Mouse (Mus musculus): Measurements from ENCODE around the gene Tomm5.
"Not testable (repeated sequence)": the region's sequence is repeated elsewhere in the genome, so short reads cannot be mapped to it uniquely, and the experiment has no call there.

The Tomm5 gene

DNA sequence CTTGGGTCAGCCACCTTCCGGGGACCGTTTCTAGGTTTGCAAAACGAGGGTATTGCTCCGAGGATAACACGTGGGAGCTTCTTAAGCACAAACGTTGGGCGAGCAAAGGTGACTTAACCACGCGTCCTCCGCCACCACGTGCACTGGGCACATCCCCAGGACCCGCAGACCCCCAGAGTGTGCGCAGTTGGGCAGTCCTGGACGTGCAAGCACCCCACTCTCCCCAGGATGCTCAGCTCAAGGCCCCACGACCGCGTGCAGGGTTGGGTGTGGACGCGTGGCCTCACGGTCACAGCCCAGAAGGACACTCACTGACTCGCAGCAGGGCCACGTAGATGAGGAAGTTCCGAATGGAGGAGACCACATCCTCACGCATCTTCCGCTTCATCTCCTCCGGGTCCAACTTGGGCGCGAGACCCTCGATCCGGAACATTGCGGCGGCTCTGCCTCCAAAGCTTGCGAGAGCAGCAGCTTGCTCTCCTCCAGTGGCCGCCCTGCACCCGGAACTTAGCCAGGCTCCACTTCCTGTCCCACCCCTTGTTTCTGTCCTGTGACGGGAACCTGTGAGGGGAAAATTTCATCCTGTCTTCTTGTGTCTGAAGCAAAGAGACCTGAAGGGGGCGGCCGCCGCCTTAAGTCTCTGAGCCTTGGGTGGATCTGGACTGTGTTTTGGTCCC, at the start of gene Tomm5:
Tomm5 (minus strand) TSS at position 514 of the 677 bp plus-strand sequence.
- DNase-seq (ENCODE audit: low read depth, low spot score): peak; percentile 85

DNA sequence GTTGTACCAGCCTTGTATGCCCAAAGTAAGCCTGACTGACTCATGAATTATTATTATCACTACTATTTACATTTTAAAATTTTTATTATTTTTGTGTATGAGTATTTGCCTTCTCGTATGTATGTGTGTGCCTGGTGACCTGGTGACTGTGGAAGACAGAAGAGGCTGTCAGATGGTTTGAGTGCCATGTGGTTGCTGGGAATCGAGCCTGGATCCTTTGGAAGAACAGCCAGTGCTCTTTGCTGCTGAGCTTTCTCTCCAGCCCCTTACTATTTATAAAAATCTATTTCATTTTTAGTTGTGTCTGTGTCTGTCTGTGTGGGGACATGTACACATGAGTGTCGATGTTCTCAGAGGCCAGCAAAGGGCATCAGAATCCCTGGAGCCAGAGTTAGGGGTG, 48.5 kb upstream of the Tomm5 start:
- DNase-seq (ENCODE audit: low read depth, low spot score): no peak

- DNase-seq (ENCODE audit: low read depth, low spot score): no peak
Observed at GRCm38 (mm10) chr4:45143005-45143404, 35.1 kb upstream of the Tomm5 start.

DNA sequence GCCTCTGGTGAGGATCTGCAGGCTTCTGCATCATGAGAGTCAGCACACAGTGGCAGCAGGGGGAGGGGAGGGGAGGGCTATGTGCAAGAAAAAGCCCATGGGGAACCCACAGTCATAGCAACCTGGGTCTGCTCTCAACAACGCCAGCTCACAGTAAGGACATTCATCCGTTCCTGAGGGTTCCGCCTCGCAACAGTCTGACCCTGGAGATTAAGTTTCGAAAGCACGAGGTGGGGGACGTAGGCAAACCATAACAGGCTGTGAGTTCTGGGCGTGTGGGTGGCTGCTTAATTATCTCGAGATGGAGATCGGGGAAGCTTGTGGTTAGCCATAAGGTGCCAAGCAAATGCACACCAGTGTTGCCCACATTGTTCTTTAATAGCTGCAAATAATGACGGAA, 34.5 kb upstream of the Tomm5 start:
- no peak for DNase-seq (ENCODE audit: low read depth, low spot score)

DNA sequence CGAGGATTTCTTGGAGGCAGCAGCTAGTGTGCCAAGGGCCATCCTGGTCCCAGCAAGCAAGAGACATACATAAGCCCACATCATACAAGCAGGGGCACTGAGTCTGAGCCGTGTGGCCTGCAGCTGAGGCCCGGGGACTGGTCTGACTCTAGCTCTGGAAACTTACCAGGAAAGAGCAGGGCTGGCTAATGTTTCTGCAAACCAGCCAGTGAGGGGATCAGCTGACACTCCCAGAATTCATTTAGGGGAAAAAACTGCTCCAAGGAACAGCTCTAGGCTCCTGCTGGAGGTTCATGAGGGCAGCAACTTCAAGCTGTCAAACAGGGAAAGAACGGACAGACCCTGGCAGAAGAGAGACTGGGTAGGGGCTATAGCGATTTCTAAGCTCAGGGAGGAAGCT, 33.9 kb upstream of the Tomm5 start:
- DNase-seq (ENCODE audit: low read depth, low spot score): no peak

- no peak for DNase-seq (ENCODE audit: low read depth, low spot score)
Observed at GRCm38 (mm10) chr4:45137636-45138035, 29.7 kb upstream of the Tomm5 start.

DNA sequence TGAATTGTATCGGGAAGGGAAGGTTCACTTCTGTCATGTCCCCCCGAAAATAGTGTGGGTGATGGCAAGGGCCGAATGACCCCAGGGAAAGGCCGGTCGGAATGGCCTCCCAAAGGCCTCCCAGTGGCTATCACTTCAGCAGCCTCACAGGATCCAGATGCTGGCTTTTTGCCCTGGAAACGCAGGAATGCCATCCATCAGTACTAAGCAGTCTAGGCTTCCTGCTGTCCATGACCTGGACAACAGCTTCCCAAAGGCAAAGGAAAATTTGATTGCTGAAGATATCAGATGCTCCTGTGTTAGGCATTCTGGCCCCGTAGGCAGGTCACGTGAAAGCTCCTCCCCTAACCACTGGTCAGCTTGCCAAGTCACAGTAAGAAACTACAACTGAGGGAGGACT, 26.6 kb upstream of the Tomm5 start:
- no peak for DNase-seq (ENCODE audit: low read depth, low spot score)

GRCm38 (mm10) chr4:45131021-45131420, 23.1 kb upstream of the Tomm5 start:
- DNase-seq (ENCODE audit: low read depth, low spot score): no peak

DNA sequence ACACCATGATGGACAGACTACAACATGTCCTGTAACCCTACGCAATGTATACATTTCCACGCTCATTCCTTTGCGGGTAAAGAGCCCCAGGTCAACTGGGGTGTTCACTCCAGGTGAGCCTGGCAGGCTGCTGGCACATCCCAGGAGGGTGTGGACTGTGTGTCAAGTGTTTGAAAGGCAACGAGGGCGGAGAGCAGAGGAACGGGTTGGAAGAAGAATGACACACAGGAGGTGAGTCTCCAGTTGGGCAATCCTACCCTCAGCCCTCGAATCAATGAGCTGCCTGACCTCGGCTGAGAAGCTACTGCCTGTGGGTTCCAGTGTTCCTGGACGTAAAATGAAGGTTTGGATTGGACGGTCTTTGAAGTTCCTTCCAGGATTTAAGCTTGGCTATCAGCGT, 13.4 kb upstream of the Tomm5 start:
- no peak for DNase-seq (ENCODE audit: low read depth, low spot score)

GRCm38 (mm10) chr4:45108456-45109110, 669 bp upstream of the Tomm5 start:
- DNase-seq (ENCODE audit: low read depth, low spot score): no peak

DNA sequence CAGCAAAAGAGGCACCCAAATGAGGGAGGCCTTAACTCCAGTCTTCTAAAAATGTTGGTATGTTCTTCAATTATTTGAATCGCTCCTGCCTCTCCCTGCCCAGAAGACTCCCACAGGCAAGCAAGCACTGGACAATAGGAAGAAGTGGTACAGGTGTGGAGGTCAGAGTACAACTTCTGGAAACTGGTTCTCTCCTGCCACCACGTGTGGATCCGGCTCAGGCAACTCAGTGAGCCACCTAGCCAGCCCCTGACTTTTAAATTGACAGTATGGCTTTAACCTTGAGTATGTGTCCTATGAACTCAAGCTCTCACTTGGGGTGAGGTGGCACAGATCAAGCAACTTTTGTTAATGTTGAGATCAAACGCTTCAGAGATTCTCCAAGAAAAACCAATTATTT, 848 bp downstream of the Tomm5 start:
- DNase-seq (ENCODE audit: low read depth, low spot score): no peak

GRCm38 (mm10) chr4:45106409-45106808, 1.5 kb downstream of the Tomm5 start:
- no peak for DNase-seq (ENCODE audit: low read depth, low spot score)

DNA sequence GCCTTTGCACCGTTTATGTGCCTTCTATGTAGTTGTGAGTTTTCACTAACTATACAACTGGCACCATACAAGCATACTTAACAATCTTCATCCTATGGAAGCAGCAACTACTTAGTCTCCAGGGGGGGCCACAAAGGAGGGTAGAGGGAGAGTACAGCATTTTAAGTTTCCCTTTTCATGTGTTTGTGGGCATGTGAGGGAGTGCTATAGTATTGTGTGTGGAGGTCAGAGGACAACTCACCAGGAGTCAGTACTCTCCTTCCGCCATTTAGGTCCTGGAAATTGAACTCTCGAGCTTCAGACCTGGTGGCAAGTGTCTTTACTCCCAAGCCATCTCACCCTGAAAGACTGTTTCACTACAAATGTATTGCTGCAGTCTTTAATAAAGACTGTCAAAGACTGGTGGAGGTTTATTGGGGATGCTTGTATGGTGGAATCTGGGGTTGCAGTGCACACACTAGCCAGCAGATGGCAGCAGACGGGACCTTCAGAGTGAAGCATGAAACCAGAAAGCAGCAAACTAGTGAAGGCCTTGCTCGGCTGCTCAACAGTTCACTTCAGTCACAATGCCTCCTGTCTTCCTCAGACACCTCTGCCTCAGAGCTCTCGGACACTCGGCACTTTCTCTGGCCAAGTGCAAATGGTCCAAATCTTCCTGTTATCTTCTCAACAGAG, 10.6 kb downstream of the Tomm5 start:
- DNase-seq (ENCODE audit: low read depth, low spot score): peak; percentile 51

DNA sequence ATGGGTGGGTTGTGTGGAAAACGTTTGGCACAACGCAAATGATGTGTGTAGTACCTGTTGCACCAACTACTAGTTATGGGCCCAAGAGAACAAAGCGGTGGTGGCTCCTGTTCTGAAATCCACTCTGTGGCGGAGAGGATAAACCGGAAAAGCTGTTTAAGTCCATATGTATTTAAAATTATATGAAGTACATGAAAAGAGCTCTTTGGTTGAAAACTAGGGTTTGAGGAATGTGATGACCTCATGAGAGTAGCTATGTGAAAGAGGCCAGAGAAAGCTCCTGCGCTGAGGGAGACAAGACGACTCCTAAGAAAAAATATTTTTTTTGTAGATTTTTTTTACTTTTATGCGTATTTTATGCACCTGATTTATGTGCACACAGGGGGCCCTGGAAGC, 23.0 kb downstream of the Tomm5 start:
- DNase-seq (ENCODE audit: low read depth, low spot score): no peak

- DNase-seq (ENCODE audit: low read depth, low spot score): peak; percentile 74
Observed at GRCm38 (mm10) chr4:45084021-45084894, 23.7 kb downstream of the Tomm5 start, which contains the start of gene Fbxo10. Gene Fbxo10 (minus strand): TSS chr4:45084604.

DNA sequence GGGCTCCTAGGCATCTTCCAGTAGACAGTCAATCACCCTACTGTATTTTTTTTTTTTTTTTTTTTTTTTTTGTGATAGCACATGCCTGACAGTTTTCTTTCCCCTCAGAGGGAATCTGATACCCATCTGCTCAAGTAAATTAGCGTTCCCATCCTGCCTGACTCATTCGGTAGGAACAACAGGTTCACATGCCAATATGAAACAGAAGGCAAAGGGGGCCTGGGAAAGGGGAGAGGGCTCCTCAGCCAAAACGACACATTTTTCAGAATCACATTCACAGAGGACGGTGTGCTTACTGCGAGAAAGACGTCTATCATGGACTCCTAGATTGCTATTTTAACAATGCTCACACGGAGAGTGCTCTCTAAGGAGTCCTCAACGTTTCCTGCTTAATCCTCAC, 24.4 kb downstream of the Tomm5 start:
- no peak for DNase-seq (ENCODE audit: low read depth, low spot score)

DNA sequence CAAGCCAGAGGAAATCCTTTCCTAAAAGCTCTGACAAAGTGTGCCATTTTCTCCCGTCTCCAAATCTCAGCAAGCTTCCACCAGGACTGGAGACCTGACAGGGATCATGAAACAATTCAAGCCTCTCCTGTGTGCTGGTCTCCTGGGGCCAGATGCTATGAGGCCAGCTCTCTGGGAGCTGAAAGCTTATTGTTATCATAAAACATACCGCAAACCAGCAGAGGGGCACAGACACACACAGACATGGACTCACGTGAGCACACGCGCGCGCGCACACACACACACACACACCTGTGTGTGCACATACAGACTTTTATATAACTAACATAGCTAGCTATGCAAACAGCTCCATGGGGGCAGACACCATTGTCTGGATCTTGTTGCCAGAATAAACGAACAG, 25.0 kb downstream of the Tomm5 start:
- DNase-seq (ENCODE audit: low read depth, low spot score): no peak

- DNase-seq (ENCODE audit: low read depth, low spot score): not testable (repeated sequence)
Observed at GRCm38 (mm10) chr4:45081041-45081440, 26.9 kb downstream of the Tomm5 start.

- no peak for DNase-seq (ENCODE audit: low read depth, low spot score)
Observed at GRCm38 (mm10) chr4:45073544-45073943, 34.4 kb downstream of the Tomm5 start.

- no peak for DNase-seq (ENCODE audit: low read depth, low spot score)
Observed at GRCm38 (mm10) chr4:45072261-45072973, 35.5 kb downstream of the Tomm5 start.

DNA sequence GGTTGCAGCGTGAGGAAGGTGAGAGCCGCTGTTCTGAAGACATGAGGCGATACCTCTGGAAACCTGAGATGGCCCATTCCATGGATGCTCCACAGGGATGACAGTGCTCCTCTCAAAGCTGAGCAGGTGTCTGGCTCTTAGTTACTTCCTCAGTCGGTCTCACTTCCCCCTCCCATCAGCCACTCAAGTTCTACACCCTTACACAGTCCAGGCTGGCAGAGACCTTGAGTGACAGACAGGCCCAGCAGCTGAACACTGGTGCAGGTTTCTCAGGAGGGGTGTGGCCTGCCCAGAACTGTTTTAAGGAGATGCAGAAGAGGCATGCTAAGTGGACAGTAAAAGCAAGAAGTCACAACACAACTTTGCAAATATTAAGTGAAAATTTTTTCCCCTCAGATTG, 40.2 kb downstream of the Tomm5 start:
- DNase-seq (ENCODE audit: low read depth, low spot score): no peak

Data from retina, adult 2 months (tissue).